Mouse (Mus musculus) testis, adult 2 months (tissue): ENCODE data around the gene Cep78. TPM values are rescaled to one million over a fixed set of nuclear protein-coding genes. Genes with fewer than 3 reads are reported as not detected.

ENCODE experiments used
- H3K27ac ChIP-seq: fragments of 200-500 bp; 2 replicates; pipeline ENCODE4 v1.5.1; 2012; ENCODE audit warnings: low read depth, low read length; ENCODE audit not compliant: control insufficient read depth, insufficient read depth
- H3K27me3 ChIP-seq: fragments of 200-500 bp; 2 replicates; pipeline ENCODE4 v1.6.1; 2012; ENCODE audit warnings: mild to moderate bottlenecking, low read length, moderate library complexity; ENCODE audit not compliant: control insufficient read depth, insufficient read depth
- H3K36me3 ChIP-seq: fragments of 200-500 bp; 2 replicates; pipeline ENCODE4 v1.6.1; 2012; ENCODE audit warnings: mild to moderate bottlenecking, low read length; ENCODE audit not compliant: control insufficient read depth, insufficient read depth
- H3K4me1 ChIP-seq: fragments of 200-500 bp; 2 replicates; pipeline ENCODE4 v1.6.1; 2012; ENCODE audit warnings: low read length; ENCODE audit not compliant: control insufficient read depth, insufficient read depth
- H3K4me3 ChIP-seq: fragments of 200-500 bp; 2 replicates; pipeline ENCODE4 v1.5.1; 2012; ENCODE audit warnings: low read depth, mild to moderate bottlenecking, low read length, moderate library complexity, mixed read lengths; ENCODE audit not compliant: control insufficient read depth
- CTCF ChIP-seq: fragments of 200-500 bp; IDR thresholded peaks from 2 replicates; pipeline ENCODE4 v1.5.1; 2012; ENCODE audit warnings: low read depth, mild to moderate bottlenecking, inconsistent platforms, low read length, moderate library complexity; ENCODE audit not compliant: control insufficient read depth, insufficient read depth, insufficient replicate concordance
- POLR2A ChIP-seq: fragments of 200-500 bp; IDR thresholded peaks from 2 replicates; pipeline ENCODE4 v1.6.1; 2012; ENCODE audit warnings: low read depth, mild to moderate bottlenecking, inconsistent platforms, low read length, moderate library complexity; ENCODE audit not compliant: control insufficient read depth
- polyA plus RNA-seq: library from polyadenylated mRNA; depleted of rRNA; stranded (reverse); fragments of >200 nt; gene quantifications from 2 replicates; pipeline ENCODE4 v1.2.3, GENCODE M21; 2012; rRNA removed

Gene Cep78
- polyA plus RNA-seq, 1 experiment = 5.1 TPM

DNA sequence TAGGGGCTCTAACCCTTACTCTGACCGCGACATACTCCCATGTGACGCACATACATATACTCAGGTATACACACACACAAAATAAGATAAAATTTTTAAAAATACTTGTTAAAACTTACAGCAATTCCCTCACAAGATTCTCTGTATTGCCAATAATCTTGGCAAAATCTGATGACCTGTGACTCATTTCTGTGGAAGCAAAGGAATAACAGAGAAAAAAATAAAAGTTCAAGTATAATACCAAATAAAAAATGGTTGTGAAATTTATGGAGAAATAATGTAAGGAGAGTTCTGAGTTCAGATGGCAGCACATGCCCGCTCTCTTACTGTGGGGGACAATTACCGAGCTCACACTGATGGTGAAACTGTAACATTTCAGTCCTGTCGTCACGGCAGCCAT, 65.5 kb downstream of the Cep78 start:
- H3K27me3 ChIP-seq = no peaks in the 10 kb centered on the region
- H3K36me3 ChIP-seq = no peaks in the 10 kb centered on the region
- no peak for TF ChIP-seq CTCF
- no peak for TF ChIP-seq POLR2A
- no peak overlapping the region for H3K4me3 ChIP-seq
- no peak overlapping the region for H3K27ac ChIP-seq
- peaks cover 11% of the 10 kb centered on the region for H3K4me1 ChIP-seq

DNA sequence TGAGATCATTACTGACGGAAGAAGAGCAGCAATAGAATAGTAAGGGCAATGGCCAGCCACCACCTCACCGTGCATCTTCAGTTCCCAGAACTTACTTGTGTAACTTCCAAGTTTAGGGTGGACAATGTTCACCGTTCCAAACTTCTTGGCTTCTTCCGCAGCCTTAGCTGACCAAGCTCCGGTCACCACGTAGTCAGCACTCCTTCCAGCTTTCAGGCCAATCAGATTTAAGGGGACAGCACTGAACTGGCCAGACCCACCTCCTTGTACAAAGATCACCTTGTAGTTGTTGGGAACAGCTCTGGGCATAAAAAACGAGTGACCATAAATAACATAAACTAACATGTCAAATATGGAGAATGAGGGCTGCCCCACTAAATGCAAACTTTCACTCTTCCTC, 66.7 kb downstream of the Cep78 start:
- TF ChIP-seq POLR2A (no peak), CTCF (no peak)
- Histone ChIP-seq H3K4me1 (no peaks in the 10 kb centered on the region; the same call in 1 of the 2 replicates), H3K36me3 (no peaks in the 10 kb centered on the region), H3K4me3 (no peak overlapping the region), H3K27ac (no peak overlapping the region), H3K27me3 (no peaks in the 10 kb centered on the region)

DNA sequence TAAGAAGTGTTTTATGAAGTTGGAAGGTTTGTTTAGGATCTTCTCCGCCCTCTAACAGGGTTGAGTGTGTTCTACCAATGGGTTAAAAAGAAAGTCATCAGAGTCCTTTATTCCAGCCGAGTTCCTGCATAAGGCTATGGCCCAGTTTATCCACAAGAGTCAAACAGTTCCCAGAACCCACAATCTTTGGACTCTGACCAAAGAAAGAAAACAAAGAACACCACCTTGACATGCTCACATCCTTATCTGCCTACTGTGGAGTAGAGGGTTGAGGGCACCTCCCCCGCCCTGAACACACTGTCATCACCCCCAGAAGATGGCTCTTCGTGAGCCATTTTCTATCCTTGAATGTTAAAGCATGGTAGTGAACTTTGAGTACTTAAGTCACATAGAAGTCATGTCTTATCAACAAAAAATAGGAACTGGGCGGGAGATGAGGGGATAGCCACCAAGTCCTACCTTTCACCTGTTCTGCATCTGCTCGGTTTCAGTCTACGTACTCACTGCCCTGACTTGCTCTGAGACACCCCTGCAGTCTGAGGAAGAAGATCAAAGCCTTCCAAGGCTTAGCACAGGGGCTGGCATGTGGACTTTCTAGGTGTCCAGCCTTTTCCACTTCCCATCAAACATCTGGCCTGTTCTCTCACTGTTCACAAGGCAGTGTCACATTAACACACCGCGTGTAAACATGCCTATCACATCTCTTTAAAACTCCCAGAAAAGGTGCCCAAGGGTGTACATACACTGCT, 71.4 kb downstream of the Cep78 start:
- no peak for TF ChIP-seq CTCF
- no peak for TF ChIP-seq POLR2A
- Histone ChIP-seq H3K4me1 (no peaks in the 10 kb centered on the region), H3K36me3 (no peaks in the 10 kb centered on the region), H3K4me3 (no peak overlapping the region), H3K27ac (no peak overlapping the region), H3K27me3 (no peaks in the 10 kb centered on the region)

DNA sequence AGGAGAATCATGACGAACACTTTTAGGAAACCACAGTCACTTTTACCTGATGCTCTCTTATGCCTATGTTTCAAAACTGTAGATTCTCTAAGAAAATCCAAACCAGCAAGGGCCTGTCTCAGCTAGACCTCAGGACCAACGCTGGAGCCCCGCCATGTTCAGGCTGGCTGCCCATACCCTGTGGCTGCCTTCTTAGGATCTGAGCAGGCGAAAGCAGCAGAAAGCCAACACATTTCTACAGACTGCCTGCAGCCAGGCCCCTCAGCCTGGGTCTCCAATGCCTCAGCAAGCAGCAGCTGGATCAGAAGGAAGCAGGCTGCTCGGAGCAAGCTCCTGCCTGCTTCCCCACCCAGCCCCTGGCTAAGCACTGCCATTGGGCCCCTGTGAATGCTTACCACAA, 73.3 kb downstream of the Cep78 start:
- Histone ChIP-seq H3K4me3 (no peak overlapping the region), H3K27ac (no peak overlapping the region), H3K4me1 (no peaks in the 10 kb centered on the region), H3K36me3 (no peaks in the 10 kb centered on the region), H3K27me3 (no peaks in the 10 kb centered on the region)
- TF ChIP-seq CTCF = no peak
- no peak for TF ChIP-seq POLR2A

DNA sequence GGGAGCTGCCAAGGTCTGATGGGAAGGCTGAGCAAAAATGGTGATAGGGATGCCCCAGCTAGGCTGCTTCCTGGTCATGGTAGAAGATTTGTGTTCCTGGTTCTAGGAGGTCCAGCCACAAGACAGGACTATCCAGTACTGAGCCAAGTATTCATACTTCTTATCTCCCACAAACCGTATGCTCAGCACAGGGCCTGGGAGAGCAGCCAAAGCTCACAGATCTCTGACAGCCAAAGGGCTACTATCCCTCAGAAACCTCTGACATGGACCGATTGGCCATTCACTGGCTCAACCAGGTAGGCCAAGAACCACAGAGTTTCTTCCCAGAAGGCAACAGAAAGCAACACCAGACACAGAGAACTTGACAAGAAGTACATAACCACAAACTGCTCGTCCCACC, 73.8 kb downstream of the Cep78 start:
- no peak overlapping the region for H3K27ac ChIP-seq
- no peak overlapping the region for H3K4me3 ChIP-seq
- H3K36me3 ChIP-seq = no peaks in the 10 kb centered on the region
- H3K4me1 ChIP-seq = no peaks in the 10 kb centered on the region
- H3K27me3 ChIP-seq = no peaks in the 10 kb centered on the region
- TF ChIP-seq POLR2A (no peak), CTCF (no peak)

DNA sequence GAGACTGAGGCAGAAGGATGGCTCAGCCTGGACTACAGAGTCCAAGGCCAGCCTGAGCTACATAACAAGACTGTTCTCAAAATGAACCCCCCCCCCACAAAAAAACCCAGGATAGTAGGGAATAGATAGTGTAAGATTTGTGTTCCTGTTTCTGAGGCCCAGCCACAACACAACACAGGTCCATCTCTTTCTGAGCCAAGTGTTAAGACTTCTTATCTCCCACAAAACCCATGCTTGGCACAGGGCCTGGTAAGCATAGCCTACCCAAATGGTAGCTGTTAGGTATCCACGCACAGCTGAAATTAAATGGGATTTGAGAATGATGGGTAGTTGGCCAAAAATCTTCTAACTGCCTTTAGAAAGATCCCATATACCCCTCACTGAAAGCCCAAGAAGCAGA, 74.3 kb downstream of the Cep78 start:
- H3K27ac ChIP-seq = no peak overlapping the region
- H3K4me1 ChIP-seq = no peaks in the 10 kb centered on the region
- no peak for TF ChIP-seq POLR2A
- no peak for TF ChIP-seq CTCF
- no peaks in the 10 kb centered on the region for H3K36me3 ChIP-seq
- no peak overlapping the region for H3K4me3 ChIP-seq
- no peaks in the 10 kb centered on the region for H3K27me3 ChIP-seq

DNA sequence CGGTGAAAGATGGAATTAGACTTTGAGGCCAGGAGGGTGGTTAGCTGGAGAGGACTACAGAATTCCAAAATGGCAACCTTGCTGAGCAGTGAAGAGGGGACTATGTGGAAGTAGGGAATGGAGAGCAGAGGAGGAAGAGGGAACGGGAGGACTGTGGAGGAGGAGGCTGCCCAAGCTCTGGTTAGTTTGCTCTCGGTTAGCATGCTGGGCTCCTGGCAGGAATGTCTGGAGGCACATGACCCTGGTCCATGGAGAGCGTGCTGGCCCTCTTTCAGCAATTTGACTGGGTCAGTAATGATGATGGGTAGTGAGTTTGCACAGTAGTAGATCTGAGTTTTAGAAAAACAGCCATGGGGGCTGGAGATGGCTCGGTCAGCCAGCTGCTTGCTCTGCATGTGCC, 76.8 kb downstream of the Cep78 start:
- Histone ChIP-seq H3K27me3 (no peaks in the 10 kb centered on the region), H3K4me1 (no peaks in the 10 kb centered on the region), H3K4me3 (no peak overlapping the region), H3K36me3 (no peaks in the 10 kb centered on the region), H3K27ac (no peak overlapping the region)
- no peak for TF ChIP-seq CTCF
- TF ChIP-seq POLR2A = no peak

Other genes with a start within 250 kb of the Cep78 start
- gene Psat1, start 37.7 kb downstream of the Cep78 start, polyA plus RNA-seq = 11.5 and 13.5 TPM in 2 replicates
- gene Gnaq, start 147.8 kb upstream of the Cep78 start, polyA plus RNA-seq = 4.5 and 5.5 TPM in 2 replicates